Mouse (Mus musculus) thymus, adult 2 months (tissue): Measurements from ENCODE around the gene Nfkb1. TPM values are rescaled to one million over a fixed set of nuclear protein-coding genes. Genes with fewer than 3 reads are reported as not detected.

ENCODE experiments used
- DNase-seq: peaks from one replicate; pipeline ENCODE4 v3.0.0; 2021
- H3K27ac ChIP-seq: fragments of 200-500 bp; 2 replicates; pipeline ENCODE4 v1.5.1; 2012; ENCODE audit warnings: low read length, control low read depth; ENCODE audit not compliant: control insufficient read depth, insufficient read depth
- H3K27me3 ChIP-seq: fragments of 200-500 bp; 2 replicates; pipeline ENCODE4 v1.6.1; 2012; ENCODE audit warnings: mild to moderate bottlenecking, low read length, moderate library complexity, mixed read lengths; ENCODE audit not compliant: control insufficient read depth, insufficient read depth
- H3K36me3 ChIP-seq: fragments of 200-500 bp; 2 replicates; pipeline ENCODE4 v1.6.1; 2012; ENCODE audit warnings: mild to moderate bottlenecking, low read length, moderate library complexity; ENCODE audit not compliant: control insufficient read depth, insufficient read depth
- H3K4me1 ChIP-seq: fragments of 200-500 bp; replicated peaks from 2 replicates; pipeline ENCODE4 v1.6.1; 2012; ENCODE audit warnings: low read length; ENCODE audit not compliant: control insufficient read depth, insufficient read depth
- H3K4me3 ChIP-seq: fragments of 200-500 bp; 2 replicates; pipeline ENCODE4 v1.5.1; 2012; ENCODE audit warnings: mild to moderate bottlenecking, low read length, control low read depth, moderate library complexity; ENCODE audit not compliant: control insufficient read depth, insufficient read depth
- CTCF ChIP-seq: fragments of 200-500 bp; IDR thresholded peaks from 2 replicates; pipeline ENCODE4 v1.5.1; 2012; ENCODE audit warnings: mild to moderate bottlenecking, control low read depth, low read length, moderate library complexity, borderline replicate concordance; ENCODE audit not compliant: control insufficient read depth, poor library complexity, insufficient read depth; ENCODE audit errors: extremely low read depth
- POLR2A ChIP-seq: fragments of 200-500 bp; IDR thresholded peaks from 2 replicates; pipeline ENCODE4 v1.6.1; 2012; ENCODE audit warnings: mild to moderate bottlenecking, low read length, control low read depth, moderate library complexity; ENCODE audit not compliant: control insufficient read depth, poor library complexity, insufficient read depth; ENCODE audit errors: extremely low read depth
- WGBS: fragments of 180-500 bp; shearing (Covaris S2); methylation state at CpG from one replicate; pipeline ENCODE4 v1.1.7; 2018; 5-methylcytosine and 5-hydroxymethylcytosine counted together
- polyA plus RNA-seq: library from polyadenylated mRNA; depleted of rRNA; stranded (reverse); fragments of >200 nt; gene quantifications from 2 replicates; pipeline ENCODE4 v1.2.3, GENCODE M21; 2012

Nfkb1 gene
- polyA plus RNA-seq, 1 experiment, result 159 TPM

DNA sequence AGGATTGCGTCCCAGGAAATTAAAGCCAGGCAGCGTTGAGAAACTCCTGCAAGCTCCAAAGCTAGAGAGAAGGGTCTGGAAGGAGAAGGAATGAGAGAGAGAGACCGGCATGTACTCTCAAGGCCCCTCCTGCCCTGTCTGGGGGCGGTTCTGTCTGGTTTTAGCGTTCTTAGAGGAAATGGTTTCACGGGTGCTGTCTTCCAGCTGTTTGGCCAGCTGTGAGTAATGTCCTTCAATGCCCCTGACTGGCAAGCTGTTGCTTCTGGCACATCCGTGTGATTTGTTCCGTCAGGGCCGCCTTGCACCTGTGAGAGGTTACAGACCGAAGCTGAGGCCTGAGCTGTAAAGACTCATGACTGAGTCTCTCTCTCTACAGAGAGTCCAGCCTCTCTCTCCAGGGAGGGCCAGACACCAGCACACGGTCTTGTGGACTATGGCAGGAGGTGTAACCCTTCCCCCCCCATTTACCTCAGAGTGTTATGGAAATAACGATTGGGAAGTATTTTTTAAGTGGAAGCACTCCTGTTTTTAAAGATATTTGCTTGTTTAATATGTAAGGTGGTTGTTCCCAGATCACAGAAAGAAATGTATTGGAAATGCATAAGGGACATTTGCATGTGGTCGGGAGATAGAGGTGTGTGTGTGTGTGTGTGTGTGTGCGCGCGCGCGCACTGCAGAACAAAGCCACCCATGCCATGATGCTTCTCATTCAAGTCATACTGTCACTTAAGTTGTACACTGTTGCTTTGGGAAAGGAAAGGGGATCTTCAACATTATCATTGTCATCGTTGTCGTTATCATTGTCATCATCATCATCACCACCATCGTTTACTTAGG, 110.7 kb downstream of the Nfkb1 start:
- WGBS, result 51% methylated on average over 21 of the region's 21 CpGs
- H3K4me1 ChIP-seq, result peaks cover 42% of the 10 kb centered on the region
- TF ChIP-seq POLR2A (no peak), CTCF (no peak)
- H3K36me3 ChIP-seq, result peaks cover 4% of the 10 kb centered on the region; the same call in 1 of the 2 replicates
- no peak for DNase-seq
- H3K27ac ChIP-seq, result no peak overlapping the region
- H3K27me3 ChIP-seq, result no peaks in the 10 kb centered on the region
- H3K4me3 ChIP-seq, result no peak overlapping the region

DNA sequence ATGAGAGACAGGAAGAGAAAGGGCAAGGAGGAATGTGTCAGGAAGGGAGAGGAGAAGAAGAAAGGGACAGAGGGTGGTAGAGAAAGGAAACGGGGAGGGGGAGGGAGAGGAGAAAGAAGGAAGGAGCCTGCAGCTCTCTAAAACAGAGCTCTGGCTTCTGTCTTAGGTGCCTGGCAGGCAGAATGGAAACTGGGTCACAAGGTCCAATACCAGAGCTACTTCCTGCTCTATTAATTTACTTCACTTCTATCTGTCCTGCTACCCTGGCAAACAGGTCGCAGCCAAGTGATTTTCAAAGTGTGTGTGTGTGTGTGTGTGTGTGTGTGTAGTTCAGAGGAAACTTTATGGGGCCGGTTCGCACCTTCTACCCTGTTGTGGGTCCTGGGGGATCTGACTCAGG, 112.2 kb downstream of the Nfkb1 start:
- no peak for DNase-seq
- 41% methylated on average over 4 of the region's 4 CpGs for WGBS
- no peak for TF ChIP-seq POLR2A
- TF ChIP-seq CTCF, result no peak

DNA sequence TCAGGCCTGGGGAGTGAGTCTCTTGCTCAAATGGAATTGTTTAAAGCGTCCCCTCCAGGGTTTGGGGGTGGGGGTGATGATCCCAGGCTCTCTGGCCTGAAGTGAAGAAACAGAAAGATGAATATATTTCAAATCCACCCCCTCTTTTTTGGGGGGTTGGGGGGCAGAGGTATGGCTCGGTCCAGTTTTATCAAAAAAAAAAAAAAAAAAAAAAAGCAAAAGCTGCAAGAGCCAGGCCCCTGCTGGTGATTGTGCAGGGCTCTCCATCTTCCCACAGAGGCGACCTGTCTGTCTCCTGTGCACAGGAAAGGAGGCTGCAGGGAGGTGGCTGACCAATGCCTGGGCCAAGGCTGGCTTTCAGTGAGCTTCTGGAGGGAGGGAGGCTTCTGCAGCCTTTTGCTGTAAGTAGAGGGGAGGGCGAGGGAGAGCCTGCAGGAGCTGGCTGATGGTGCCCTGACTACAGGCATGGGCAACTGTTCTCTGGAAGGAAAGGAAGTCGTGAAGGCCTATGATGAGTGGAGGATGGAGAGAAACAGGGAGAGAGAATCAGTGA, 112.7 kb downstream of the Nfkb1 start:
- H3K36me3 ChIP-seq, result no peaks in the 10 kb centered on the region
- no peak overlapping the region for H3K27ac ChIP-seq
- H3K27me3 ChIP-seq, result no peaks in the 10 kb centered on the region
- H3K4me1 ChIP-seq, result peaks cover 38% of the 10 kb centered on the region
- DNase-seq, result no peak
- no peak for TF ChIP-seq CTCF
- no peak for TF ChIP-seq POLR2A
- 69% methylated on average over 5 of the region's 5 CpGs for WGBS
- H3K4me3 ChIP-seq, result no peak overlapping the region

More for the DNA sequence above, 112.2 kb downstream of the Nfkb1 start:
- H3K4me3 ChIP-seq, result no peak overlapping the region
- no peaks in the 10 kb centered on the region for H3K27me3 ChIP-seq
- peaks cover 38% of the 10 kb centered on the region for H3K4me1 ChIP-seq
- H3K27ac ChIP-seq, result no peak overlapping the region
- 0 out of 2 replicates have a peak, but pooled peaks cover 1% of the 10 kb centered on the region for H3K36me3 ChIP-seq

DNA sequence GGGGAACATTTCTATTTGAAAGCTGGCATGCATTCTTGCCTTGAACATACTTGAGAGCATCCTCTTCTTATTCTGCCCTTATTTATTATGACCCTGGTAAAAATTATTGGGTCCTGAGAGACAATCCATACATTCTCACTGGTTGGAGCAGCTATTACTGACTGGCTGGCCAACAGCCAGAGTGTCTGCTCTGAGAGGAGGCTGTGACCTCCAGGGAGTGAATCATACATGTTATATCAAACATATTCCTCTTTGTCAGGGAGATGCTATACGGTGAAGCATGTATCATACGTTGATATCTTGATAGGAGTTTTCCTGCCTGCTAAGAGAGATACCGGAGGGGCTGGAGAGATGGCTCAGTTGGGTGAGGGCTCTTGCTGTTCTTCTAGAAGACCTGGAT, 116.2 kb downstream of the Nfkb1 start:
- no peak overlapping the region for H3K4me3 ChIP-seq
- 97% methylated on average over 3 of the region's 3 CpGs for WGBS
- H3K27me3 ChIP-seq, result no peaks in the 10 kb centered on the region
- H3K4me1 ChIP-seq, result peaks cover 18% of the 10 kb centered on the region
- H3K36me3 ChIP-seq, result no peaks in the 10 kb centered on the region
- no peak overlapping the region for H3K27ac ChIP-seq
- DNase-seq, result no peak
- TF ChIP-seq CTCF, result no peak
- no peak for TF ChIP-seq POLR2A

DNA sequence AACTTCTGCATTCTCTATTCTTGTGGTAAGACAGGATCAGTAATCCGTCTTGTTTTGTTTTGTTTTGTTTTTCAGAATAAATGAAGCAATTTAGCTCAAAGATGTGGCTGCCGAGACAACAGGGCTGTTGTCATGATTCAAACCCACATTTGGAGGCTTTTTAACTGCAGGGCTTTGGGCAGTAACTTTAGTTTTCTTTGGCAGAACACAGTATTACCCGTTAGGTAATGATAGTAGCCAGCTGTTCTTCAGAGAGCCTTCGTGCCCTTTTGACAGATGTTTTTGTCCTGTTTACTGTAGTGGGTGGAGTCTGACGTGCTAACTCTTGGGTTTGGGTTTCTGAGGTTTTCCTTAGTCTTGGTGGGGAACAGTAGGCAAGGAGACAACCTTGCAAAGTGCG, 118.3 kb downstream of the Nfkb1 start:
- TF ChIP-seq POLR2A (no peak), CTCF (no peak)
- H3K4me3 ChIP-seq, result no peak overlapping the region
- no peak overlapping the region for H3K27ac ChIP-seq
- no peaks in the 10 kb centered on the region for H3K27me3 ChIP-seq
- 26% methylated on average over 6 of the region's 6 CpGs for WGBS
- DNase-seq, result no peak
- peaks cover 9% of the 10 kb centered on the region for H3K4me1 ChIP-seq
- H3K36me3 ChIP-seq, result no peaks in the 10 kb centered on the region

DNA sequence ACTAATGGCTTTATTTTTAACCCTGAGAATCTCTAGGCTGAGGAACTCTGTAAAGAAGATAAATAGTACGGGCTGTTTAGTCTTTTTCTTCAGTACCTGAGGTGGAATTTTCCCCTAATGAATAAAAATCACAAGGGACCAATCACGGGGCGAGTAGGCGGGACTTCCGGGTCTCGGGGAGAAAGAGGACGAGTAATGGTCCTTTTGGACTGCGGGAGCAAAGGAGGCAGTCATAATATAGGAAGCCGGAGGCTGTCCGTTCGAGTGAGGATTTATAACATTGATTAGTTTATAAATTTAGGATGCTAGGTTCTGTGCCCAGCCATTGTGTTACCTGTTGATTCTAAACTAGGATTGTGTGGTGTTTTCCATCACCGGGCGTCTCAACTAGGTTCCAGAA, 119.8 kb downstream of the Nfkb1 start:
- Histone ChIP-seq H3K27me3 (no peaks in the 10 kb centered on the region), H3K4me3 (no peak overlapping the region), H3K27ac (no peak overlapping the region), H3K4me1 (peaks cover 17% of the 10 kb centered on the region), H3K36me3 (no peaks in the 10 kb centered on the region)
- no peak for DNase-seq
- no peak for TF ChIP-seq CTCF
- no peak for TF ChIP-seq POLR2A
- 94% methylated on average over 13 of the region's 13 CpGs for WGBS

DNA sequence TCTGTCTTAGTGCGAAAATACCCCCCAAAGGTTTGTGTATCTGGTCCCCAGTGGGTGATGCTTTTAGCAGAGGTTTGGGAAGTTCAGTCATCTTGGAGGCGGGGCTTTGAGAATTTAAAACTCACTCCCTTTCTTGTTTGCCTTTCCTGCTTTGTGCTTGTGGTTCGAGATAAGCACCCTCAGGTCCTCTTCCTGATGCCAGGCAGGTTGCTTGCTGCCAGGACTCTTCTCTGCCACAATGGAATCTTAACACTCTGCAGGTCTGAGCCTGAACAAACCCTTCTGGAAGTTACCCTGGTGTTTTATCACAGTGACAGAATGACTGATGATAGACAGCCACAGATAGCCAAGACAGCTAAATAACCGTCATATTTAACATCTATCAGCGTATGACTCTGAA, 122.7 kb downstream of the Nfkb1 start:
- no peak for DNase-seq
- 61% methylated on average over 5 of the region's 5 CpGs for WGBS

More for the DNA sequence above, 122.7 kb downstream of the Nfkb1 start:
- no peaks in the 10 kb centered on the region for H3K27me3 ChIP-seq
- peaks cover 21% of the 10 kb centered on the region for H3K4me1 ChIP-seq
- H3K36me3 ChIP-seq, result no peaks in the 10 kb centered on the region
- H3K4me3 ChIP-seq, result no peak overlapping the region
- TF ChIP-seq CTCF (no peak), POLR2A (no peak)
- H3K27ac ChIP-seq, result no peak overlapping the region
